Mouse (Mus musculus) embryo, embryonic 11.5 days (tissue): Measurements from ENCODE around the gene Zfp40.
"Not testable (repeated sequence)": the region's sequence is repeated elsewhere in the genome, so short reads cannot be mapped to it uniquely, and the experiment has no call there.

ENCODE experiments used
- DNase-seq: peaks from one replicate; pipeline ENCODE4 v3.0.0-alpha.2; 2012; ENCODE audit warnings: low read depth, low spot score

Zfp40 gene

GRCm38 (mm10) chr17:23192453-23193379 is at the start of gene Zfp40:
TSS of gene Zfp40 (minus strand) at chr17:23193252.
- peak; percentile 87 for DNase-seq

DNA sequence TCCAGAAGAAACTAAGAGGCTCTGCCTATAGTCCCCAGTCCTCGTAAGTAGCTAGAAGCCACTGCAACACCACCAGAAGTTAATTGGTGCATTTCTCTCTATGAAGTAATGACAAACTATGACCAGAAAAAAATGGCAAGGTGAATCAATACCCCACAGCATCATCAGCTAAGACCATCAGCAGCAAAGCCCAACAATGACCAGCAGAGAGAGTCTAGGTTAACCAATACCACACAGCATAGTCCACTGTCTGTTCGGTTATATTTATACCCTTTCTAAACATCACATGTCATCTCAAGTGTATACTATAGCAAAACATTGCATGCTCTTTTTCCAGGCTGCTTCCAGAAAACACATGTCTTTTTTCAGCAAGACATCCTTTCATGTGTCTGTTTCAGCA is 25.3 kb upstream of the Zfp40 start:
- DNase-seq, result no peak

DNA sequence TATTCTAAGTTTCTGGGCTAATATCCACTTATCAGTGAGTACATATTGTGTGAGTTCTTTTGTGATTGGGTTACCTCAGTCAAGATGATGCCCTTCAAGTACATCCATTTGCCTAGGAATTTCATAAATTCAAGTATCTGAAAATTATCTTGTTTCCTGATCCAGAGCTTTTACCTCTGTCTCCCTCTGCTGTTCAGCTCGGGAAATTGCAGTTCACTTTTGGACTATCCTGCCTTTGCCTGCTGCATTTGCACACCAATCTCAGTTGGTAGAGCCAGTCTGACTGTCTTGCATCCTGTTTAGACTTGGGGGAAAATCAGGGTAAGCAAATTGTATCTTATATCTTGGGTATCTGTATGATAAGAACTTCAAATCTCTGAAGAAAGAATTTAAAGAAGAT is 6.8 kb upstream of the Zfp40 start:
- not testable (repeated sequence) for DNase-seq

- DNase-seq, result peak; percentile 19
Measured at GRCm38 (mm10) chr17:23193441-23193840, 389 bp upstream of the Zfp40 start.

- no peak for DNase-seq
Measured at GRCm38 (mm10) chr17:23187680-23188079, 5.4 kb downstream of the Zfp40 start.
